Mouse (Mus musculus): ENCODE results near the gene Fam216b. TPM values are rescaled to one million over a fixed set of nuclear protein-coding genes. Genes with fewer than 3 reads are reported as not detected.

Gene Fam216b
- polyA plus RNA-seq, 1 experiment from 2014 or later: not detected

DNA sequence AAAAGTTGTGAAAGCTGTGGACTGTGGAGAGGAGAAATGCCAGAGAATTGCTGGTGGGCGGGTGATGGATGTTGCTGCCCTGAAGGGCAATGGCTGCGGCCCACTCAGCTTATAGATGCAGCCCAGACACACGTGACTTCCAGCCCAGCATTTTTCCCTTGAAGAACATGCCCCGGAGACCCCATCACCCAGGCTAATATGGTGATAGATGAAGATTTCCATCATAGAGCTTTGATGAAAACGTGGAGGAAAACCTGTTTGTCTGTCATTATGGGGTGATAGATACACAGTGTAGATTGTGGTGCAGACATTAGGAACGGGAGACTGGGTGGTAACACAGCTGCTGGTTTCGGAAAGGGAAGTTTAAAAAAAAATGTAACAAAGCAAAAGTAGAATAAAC lies 31.4 kb downstream of the Fam216b start:
- DNase-seq (ENCODE audit: low spot score, missing footprints): no peak
- Histone ChIP-seq H3K4me3 (ENCODE audit: low read depth, low read length) (no peak overlapping the region), H3K9ac (ENCODE audit: low read length) (no peak overlapping the region), H3K4me2 (no peak overlapping the region), H3K27me3 (ENCODE audit: control insufficient read depth, insufficient read depth, low read length) (no peaks in the 10 kb centered on the region), H3K36me3 (ENCODE audit: control insufficient read depth, insufficient read depth, low read length) (no peaks in the 10 kb centered on the region), H3K4me1 (ENCODE audit: control insufficient read depth, insufficient read depth, low read length) (no peaks in the 10 kb centered on the region), H3K27ac (ENCODE audit: low read depth, low read length) (no peak overlapping the region), H3K9me3 (ENCODE audit: control insufficient read depth, low read length) (no peaks in the 10 kb centered on the region)
- WGBS: 87% methylated on average over 7 of the region's 7 CpGs
- no peak for ATAC-seq (ENCODE audit: low FRiP score)

DNA sequence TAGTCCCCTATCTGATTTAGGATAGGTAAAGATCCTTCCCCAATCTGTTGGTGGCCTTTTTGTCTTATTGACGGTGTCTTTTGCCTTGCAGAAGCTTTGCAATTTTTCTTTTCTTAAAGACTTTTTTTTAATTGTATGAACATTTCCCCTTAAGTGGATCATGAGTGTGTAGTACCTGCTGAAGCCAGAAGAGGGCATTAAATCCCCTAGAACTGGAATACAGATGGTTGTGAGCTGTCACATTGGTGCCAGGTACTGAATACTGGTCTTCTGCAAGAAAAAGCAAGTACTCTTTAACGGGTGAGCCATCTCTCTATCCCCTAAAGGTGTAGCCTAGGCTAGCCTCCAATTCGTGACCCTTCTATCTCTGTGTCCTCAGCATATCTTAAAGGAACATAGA lies 32.4 kb downstream of the Fam216b start:
- ATAC-seq (ENCODE audit: low FRiP score) (no peak), DNase-seq (ENCODE audit: low spot score, missing footprints) (no peak)
- no peak overlapping the region for H3K9ac ChIP-seq (ENCODE audit: low read length)
- no peaks in the 10 kb centered on the region for H3K36me3 ChIP-seq (ENCODE audit: control insufficient read depth, insufficient read depth, low read length)
- H3K4me1 ChIP-seq (ENCODE audit: control insufficient read depth, insufficient read depth, low read length): no peaks in the 10 kb centered on the region
- no peak overlapping the region for H3K27ac ChIP-seq (ENCODE audit: low read depth, low read length)
- H3K4me3 ChIP-seq (ENCODE audit: low read depth, low read length): no peak overlapping the region
- H3K27me3 ChIP-seq (ENCODE audit: control insufficient read depth, insufficient read depth, low read length): no peaks in the 10 kb centered on the region
- WGBS: 67% methylated on average over 3 of the region's 3 CpGs
- no peaks in the 10 kb centered on the region for H3K9me3 ChIP-seq (ENCODE audit: control insufficient read depth, low read length)
- no peak overlapping the region for H3K4me2 ChIP-seq

DNA sequence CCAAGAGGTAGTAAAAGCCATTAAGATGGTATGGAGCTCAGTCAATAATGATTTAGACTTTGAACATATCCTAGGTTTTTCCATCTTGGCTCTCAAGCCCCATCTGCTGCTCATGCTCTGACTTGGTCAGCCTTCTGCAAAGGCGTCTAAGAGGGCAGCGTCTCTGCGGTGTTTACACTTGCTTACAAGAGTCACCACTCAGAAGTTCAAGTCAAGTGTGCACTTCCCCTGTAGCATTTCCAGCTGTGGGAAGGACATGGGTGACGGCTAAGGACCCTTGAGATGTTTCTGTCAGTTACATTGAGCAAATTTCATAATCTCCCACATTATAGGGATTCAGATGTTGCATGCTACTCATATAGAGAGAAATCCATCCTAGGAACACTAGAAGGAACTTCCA lies 40.1 kb downstream of the Fam216b start:
- Histone ChIP-seq H3K4me2 (no peak overlapping the region), H3K4me3 (ENCODE audit: low read depth, low read length) (no peak overlapping the region), H3K9ac (ENCODE audit: low read length) (no peak overlapping the region), H3K4me1 (ENCODE audit: control insufficient read depth, insufficient read depth, low read length) (no peaks in the 10 kb centered on the region), H3K36me3 (ENCODE audit: control insufficient read depth, insufficient read depth, low read length) (no peaks in the 10 kb centered on the region), H3K27me3 (ENCODE audit: control insufficient read depth, insufficient read depth, low read length) (no peaks in the 10 kb centered on the region), H3K27ac (ENCODE audit: low read depth, low read length) (no peak overlapping the region), H3K9me3 (ENCODE audit: control insufficient read depth, low read length) (no peaks in the 10 kb centered on the region)
- ATAC-seq (ENCODE audit: low FRiP score) (no peak), DNase-seq (ENCODE audit: low spot score, missing footprints) (no peak)
- WGBS: 94% methylated on average over 4 of the region's 4 CpGs

DNA sequence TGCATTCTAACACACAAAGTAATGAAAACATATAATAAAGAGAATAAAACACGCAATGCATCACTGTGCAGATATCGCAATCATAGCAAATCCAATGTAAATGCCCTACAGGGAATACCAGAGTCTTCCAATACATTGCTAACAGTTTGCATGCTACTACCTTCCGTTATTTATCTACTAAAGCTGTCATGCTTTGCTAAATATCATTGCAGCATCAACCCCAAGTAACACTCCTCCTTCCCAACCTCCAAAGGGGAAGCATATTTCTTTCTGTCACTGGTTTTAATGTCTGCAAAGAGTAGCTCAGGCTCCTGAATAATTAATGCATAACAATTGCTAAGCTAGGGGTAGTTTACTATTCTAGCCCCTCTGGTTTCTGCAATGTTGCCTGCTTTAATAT lies 40.5 kb downstream of the Fam216b start:
- 96% methylated on average over 3 of the region's 3 CpGs for WGBS
- no peak for ATAC-seq (ENCODE audit: low FRiP score)

DNA sequence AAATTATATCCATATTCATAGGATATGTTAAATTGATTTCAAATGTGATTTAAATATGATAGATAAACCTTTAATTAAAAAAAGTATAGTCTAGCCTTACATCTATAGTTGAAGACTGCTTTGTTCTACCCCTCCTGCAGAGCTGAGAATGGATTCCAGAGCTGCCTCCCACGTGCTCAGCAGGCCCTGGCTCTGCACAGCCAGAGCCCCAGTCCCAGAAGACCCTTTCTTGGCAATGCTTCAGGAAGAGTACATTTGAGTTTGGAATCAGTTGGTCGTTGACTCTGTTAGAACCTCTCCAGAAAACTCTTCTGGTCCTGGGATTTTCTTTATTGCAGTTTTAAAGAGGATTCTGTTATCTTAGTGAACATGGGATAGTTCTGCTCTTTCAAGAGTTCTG lies 45.7 kb downstream of the Fam216b start:
- WGBS: 42% methylated on average over 2 of the region's 2 CpGs
- DNase-seq (ENCODE audit: low spot score, missing footprints): no peak
- no peaks in the 10 kb centered on the region for H3K9me3 ChIP-seq (ENCODE audit: control insufficient read depth, low read length)

More for the DNA sequence above, 40.5 kb downstream of the Fam216b start:
- H3K36me3 ChIP-seq (ENCODE audit: control insufficient read depth, insufficient read depth, low read length): no peaks in the 10 kb centered on the region
- H3K4me3 ChIP-seq (ENCODE audit: low read depth, low read length): no peak overlapping the region
- no peaks in the 10 kb centered on the region for H3K27me3 ChIP-seq (ENCODE audit: control insufficient read depth, insufficient read depth, low read length)
- no peak for DNase-seq (ENCODE audit: low spot score, missing footprints)
- no peak overlapping the region for H3K9ac ChIP-seq (ENCODE audit: low read length)
- H3K9me3 ChIP-seq (ENCODE audit: control insufficient read depth, low read length): no peaks in the 10 kb centered on the region
- H3K4me1 ChIP-seq (ENCODE audit: control insufficient read depth, insufficient read depth, low read length): no peaks in the 10 kb centered on the region
- H3K27ac ChIP-seq (ENCODE audit: low read depth, low read length): no peak overlapping the region
- H3K4me2 ChIP-seq: no peak overlapping the region

DNA sequence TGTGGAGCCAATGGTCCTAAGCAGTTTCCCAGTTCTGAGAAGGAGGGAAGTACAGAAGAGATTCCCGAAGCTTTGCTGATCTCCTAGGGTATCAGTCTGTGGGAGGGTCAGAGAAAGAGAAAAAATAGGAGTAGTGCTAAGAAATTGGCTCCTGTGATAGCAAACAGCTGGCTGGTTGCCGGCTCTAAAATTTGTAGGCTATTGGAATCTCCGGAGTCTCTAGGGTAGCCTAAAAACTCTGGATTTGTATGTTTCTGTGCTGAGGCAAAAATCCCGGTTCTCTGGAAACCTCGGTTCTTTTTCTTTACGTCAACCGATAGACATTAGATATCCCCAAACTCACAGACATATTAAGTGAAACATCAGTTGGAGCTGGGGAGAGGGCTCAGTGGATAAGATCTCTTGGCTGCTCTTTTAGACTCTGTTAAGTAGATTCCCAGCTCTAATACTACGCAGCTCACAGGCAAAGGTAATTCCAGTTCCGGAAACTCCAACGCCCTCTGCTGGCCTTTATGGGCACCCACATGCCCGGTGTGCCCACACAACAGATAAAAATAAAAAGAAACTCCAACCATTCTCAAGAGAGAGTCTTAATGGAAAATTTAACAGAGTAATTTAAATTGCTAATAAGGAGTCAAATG lies 46.8 kb downstream of the Fam216b start:
- H3K36me3 ChIP-seq (ENCODE audit: control insufficient read depth, insufficient read depth, low read length): no peaks in the 10 kb centered on the region
- 77% methylated on average over 11 of the region's 11 CpGs for WGBS
- H3K4me1 ChIP-seq (ENCODE audit: control insufficient read depth, insufficient read depth, low read length): no peaks in the 10 kb centered on the region
- H3K27me3 ChIP-seq (ENCODE audit: control insufficient read depth, insufficient read depth, low read length): no peaks in the 10 kb centered on the region
- H3K9ac ChIP-seq (ENCODE audit: low read length): no peak overlapping the region
- H3K27ac ChIP-seq (ENCODE audit: low read depth, low read length): no peak overlapping the region
- no peak overlapping the region for H3K4me3 ChIP-seq (ENCODE audit: low read depth, low read length)
- no peaks in the 10 kb centered on the region for H3K9me3 ChIP-seq (ENCODE audit: control insufficient read depth, low read length)
- DNase-seq (ENCODE audit: low spot score, missing footprints): no peak
- no peak for ATAC-seq (ENCODE audit: low FRiP score)
- H3K4me2 ChIP-seq: no peak overlapping the region

More for the DNA sequence above, 45.7 kb downstream of the Fam216b start:
- Histone ChIP-seq H3K9ac (ENCODE audit: low read length) (no peak overlapping the region), H3K4me3 (ENCODE audit: low read depth, low read length) (no peak overlapping the region), H3K4me2 (no peak overlapping the region), H3K27me3 (ENCODE audit: control insufficient read depth, insufficient read depth, low read length) (no peaks in the 10 kb centered on the region), H3K4me1 (ENCODE audit: control insufficient read depth, insufficient read depth, low read length) (no peaks in the 10 kb centered on the region), H3K36me3 (ENCODE audit: control insufficient read depth, insufficient read depth, low read length) (no peaks in the 10 kb centered on the region), H3K27ac (ENCODE audit: low read depth, low read length) (no peak overlapping the region)
- no peak for ATAC-seq (ENCODE audit: low FRiP score)

DNA sequence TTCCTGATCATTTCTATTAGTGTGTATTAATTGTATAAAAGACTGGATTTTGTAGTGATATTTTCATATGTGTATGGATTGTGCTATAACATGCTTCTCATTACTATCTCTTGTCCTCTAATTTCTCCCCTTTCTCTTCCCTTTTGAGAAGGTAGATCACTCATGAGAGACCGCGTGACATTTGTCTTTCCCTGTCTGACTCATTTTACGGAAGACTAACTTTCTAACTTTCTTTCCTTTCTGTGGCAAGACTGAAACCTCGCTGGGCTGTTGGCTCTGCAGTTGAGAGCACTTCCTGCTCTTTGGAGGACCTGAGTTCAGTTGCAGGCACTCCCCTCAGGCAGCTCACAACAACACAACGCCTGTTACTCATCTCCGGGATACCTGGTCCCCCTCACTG lies 48.2 kb downstream of the Fam216b start:
- 92% methylated on average over 6 of the region's 6 CpGs for WGBS

DNA sequence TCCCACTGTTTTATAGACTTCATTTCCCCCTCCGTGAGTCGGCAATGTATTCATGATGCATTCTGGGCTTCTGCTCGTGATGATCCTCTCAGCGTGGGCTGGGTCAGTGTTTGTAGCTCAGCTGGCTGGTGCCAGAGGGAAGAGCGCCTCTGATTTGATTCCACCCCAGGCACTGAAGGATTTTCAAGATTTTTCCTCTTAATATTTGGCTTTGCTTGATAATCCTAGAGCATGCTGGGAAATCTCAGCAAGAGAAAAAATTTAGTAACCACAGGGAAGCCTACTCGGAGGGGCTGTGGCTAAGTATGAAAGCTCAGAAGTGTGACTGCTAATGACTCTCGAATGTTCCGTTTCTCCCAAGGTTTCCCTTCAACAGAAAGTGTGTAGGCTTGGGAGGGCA lies 49.9 kb downstream of the Fam216b start:
- ATAC-seq (ENCODE audit: low FRiP score) (no peak), DNase-seq (ENCODE audit: low spot score, missing footprints) (no peak)
- no peak overlapping the region for H3K9ac ChIP-seq (ENCODE audit: low read length)
- no peaks in the 10 kb centered on the region for H3K4me1 ChIP-seq (ENCODE audit: control insufficient read depth, insufficient read depth, low read length)
- no peaks in the 10 kb centered on the region for H3K36me3 ChIP-seq (ENCODE audit: control insufficient read depth, insufficient read depth, low read length)
- H3K4me2 ChIP-seq: no peak overlapping the region
- H3K4me3 ChIP-seq (ENCODE audit: low read depth, low read length): no peak overlapping the region
- no peaks in the 10 kb centered on the region for H3K27me3 ChIP-seq (ENCODE audit: control insufficient read depth, insufficient read depth, low read length)
- WGBS: 72% methylated on average over 8 of the region's 8 CpGs
- H3K27ac ChIP-seq (ENCODE audit: low read depth, low read length): no peak overlapping the region
- no peaks in the 10 kb centered on the region for H3K9me3 ChIP-seq (ENCODE audit: control insufficient read depth, low read length)

More for the DNA sequence above, 48.2 kb downstream of the Fam216b start:
- Histone ChIP-seq H3K4me3 (ENCODE audit: low read depth, low read length) (no peak overlapping the region), H3K27me3 (ENCODE audit: control insufficient read depth, insufficient read depth, low read length) (no peaks in the 10 kb centered on the region), H3K27ac (ENCODE audit: low read depth, low read length) (no peak overlapping the region), H3K4me2 (no peak overlapping the region), H3K9ac (ENCODE audit: low read length) (no peak overlapping the region), H3K36me3 (ENCODE audit: control insufficient read depth, insufficient read depth, low read length) (no peaks in the 10 kb centered on the region), H3K4me1 (ENCODE audit: control insufficient read depth, insufficient read depth, low read length) (no peaks in the 10 kb centered on the region), H3K9me3 (ENCODE audit: control insufficient read depth, low read length) (no peaks in the 10 kb centered on the region)
- DNase-seq (ENCODE audit: low spot score, missing footprints) (no peak), ATAC-seq (ENCODE audit: low FRiP score) (no peak)
